Mouse (Mus musculus) cerebellum, adult 2 months (tissue): ENCODE measurements around the gene AU018091.

Source experiments
- CTCF ChIP-seq: fragments of 200-500 bp; IDR thresholded peaks from 2 replicates; pipeline ENCODE4 v1.5.1; 2011; ENCODE audit warnings: low read depth, mild to moderate bottlenecking, control low read depth, low read length, moderate library complexity, borderline replicate concordance; ENCODE audit not compliant: insufficient read depth
- POLR2A ChIP-seq: fragments of 200-500 bp; IDR thresholded peaks from 2 replicates; pipeline ENCODE4 v1.6.1; 2011; ENCODE audit warnings: low read length, control low read depth, borderline replicate concordance; ENCODE audit not compliant: insufficient read depth

DNA sequence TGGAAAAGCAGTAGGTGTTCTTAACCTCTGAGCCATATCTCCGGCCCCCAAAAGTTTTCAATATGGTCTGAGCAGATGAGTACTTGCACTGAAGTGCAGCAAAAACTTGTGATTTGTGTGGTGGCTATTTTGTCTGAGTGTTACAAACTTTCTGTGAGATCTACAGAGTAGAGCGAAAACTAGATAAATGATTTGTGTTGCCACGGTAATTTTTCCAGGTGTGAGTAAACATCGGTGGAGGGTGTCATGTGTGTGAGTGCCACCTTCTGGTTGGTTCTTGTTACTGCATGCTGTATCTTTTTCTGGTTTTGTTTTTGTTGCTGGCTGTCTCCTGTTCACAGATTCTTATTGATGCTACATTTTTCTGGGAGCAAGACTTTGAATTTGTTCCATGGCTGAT lies 15.4 kb upstream of the AU018091 start:
- TF ChIP-seq CTCF = no peak
- no peak for TF ChIP-seq POLR2A
